Mouse (Mus musculus) lung, adult 2 months (tissue): Measurements from ENCODE around the gene Cd164l2. TPM values are rescaled to one million over a fixed set of nuclear protein-coding genes. Genes with fewer than 3 reads are reported as not detected.

ENCODE experiments used
- DNase-seq: peaks from one replicate; pipeline ENCODE4 v3.0.0; 2022
- H3K4me1 ChIP-seq: fragments of 200-500 bp; 2 replicates; pipeline ENCODE4 v1.6.1; 2011; ENCODE audit warnings: low read length; ENCODE audit not compliant: control insufficient read depth, insufficient read depth
- H3K4me3 ChIP-seq: fragments of 200-500 bp; replicated peaks from 2 replicates; pipeline ENCODE3; 2011; ENCODE audit warnings: low read depth, mild to moderate bottlenecking, control low read depth, low read length; ENCODE audit errors: extremely low read depth
- CTCF ChIP-seq: fragments of 200-500 bp; IDR thresholded peaks from 2 replicates; pipeline ENCODE4 v1.5.1; 2011; ENCODE audit warnings: mild to moderate bottlenecking, low read length, control low read depth; ENCODE audit not compliant: insufficient read depth
- POLR2A ChIP-seq: fragments of 200-500 bp; IDR thresholded peaks from 2 replicates; pipeline ENCODE4 v1.6.1; 2011; ENCODE audit warnings: low read depth, mild to moderate bottlenecking, control low read depth, low read length, borderline replicate concordance; ENCODE audit errors: extremely low read depth
- WGBS: fragments of 180-500 bp; shearing (Covaris S2); methylation state at CpG from one replicate; pipeline ENCODE4 v1.1.7; 2018; 5-methylcytosine and 5-hydroxymethylcytosine counted together
- polyA plus RNA-seq: library from polyadenylated mRNA; depleted of rRNA; stranded (reverse); fragments of >200 nt; gene quantifications from 2 replicates; pipeline ENCODE4 v1.2.3, GENCODE M21; 2012

Gene Cd164l2
- polyA plus RNA-seq, 1 experiment: 2.8 TPM

DNA sequence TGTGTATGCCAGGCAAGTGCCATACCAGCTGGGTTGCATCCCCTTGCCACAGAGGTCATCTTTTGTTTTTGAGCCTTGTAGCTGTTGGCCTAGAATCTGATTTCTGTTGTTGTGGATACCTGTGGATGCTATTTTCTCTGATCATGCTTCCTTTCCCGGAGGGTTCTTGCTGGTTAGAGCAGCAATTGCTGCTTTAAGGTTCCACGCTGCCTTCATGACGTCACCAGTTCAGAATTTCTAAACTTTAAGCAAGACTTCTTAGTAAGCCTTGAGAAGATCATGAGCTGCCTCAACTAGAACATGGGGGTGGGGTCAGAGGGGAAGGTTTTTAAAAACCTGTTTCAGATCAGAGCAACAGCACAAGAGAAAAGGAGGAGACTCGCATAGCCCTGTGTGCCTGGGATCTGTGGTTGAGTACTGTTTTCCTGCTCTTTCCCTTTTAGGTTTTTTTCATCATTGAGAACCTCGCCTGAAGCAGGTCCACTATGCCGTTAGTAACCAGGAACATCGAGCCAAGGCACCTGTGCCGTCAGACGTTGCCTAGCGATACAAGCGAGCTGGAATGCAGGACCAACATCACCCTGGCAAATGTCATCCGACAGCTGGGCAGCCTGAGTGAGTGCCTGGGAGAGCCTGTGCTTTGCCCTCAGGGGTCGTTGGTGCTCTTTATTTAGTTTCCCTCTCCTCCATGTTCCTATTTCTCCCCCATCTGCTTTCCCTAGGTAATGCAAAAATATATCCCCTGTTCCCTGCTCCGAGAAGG, 35.8 kb upstream of the Cd164l2 start:
- DNase-seq: no peak
- TF ChIP-seq CTCF (no peak), POLR2A (0 out of 2 replicates have a peak, but pooled peaks have one; percentile 5)
- 43% methylated on average over 14 of the region's 14 CpGs for WGBS
- peaks cover 47% of the 10 kb centered on the region for H3K4me1 ChIP-seq
- peak overlapping the region; percentile 15 for H3K4me3 ChIP-seq

DNA sequence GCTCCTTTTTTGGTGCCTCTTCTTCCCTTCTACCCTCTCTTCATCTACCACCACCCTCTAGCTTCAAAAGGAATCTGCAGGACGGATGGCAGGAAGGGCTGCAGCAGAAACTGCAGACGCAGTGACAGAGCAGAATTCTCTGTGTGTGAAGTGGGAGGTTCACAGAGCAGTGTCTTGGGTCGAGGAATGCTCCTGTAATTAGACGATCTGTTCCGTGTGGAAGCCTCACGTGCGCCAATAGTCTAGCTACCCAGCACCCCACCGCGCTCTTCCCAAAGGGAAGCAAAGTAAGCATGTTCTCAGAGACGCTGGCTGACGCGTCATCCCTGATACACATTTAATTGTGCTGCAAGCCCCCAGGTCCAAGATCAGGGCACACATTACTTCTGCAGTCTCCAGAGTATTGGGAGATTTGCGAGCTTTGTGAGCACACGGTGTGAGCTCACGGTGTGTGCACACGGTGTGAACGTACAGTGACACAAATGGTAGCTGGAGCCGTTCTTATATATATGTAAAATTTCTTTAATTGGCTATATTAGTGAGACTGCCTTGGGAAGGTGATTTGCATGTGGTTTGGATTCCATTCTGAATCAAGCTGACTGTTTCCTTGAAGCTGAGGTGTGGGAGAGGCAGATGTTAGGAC, 35.0 kb upstream of the Cd164l2 start:
- Histone ChIP-seq H3K4me3 (no peak overlapping the region), H3K4me1 (peaks cover 43% of the 10 kb centered on the region)
- TF ChIP-seq CTCF (no peak), POLR2A (no peak)
- WGBS: 73% methylated on average over 18 of the region's 18 CpGs
- no peak for DNase-seq

DNA sequence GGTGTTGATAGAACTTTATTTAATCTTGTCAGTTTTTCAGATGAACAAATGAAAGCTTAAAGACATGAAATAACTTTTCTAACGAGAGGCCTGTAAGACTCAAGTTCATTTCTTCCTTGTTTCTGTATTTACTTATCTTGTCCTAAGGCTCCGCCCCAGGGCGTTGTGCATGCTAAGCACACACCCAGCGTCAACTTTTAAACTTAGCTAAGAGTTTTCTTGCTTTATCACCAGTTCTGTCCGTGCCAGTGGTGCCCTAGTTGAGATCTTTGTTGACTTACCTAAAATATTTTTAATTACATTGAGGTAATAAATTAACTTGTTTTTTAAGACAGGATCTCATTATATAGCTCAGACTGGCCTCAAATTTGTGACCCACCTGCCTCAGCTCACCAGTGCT, 33.6 kb upstream of the Cd164l2 start:
- no peak for DNase-seq
- Histone ChIP-seq H3K4me3 (no peak overlapping the region), H3K4me1 (peaks cover 37% of the 10 kb centered on the region)
- TF ChIP-seq POLR2A (no peak), CTCF (no peak)
- 44% methylated on average over 5 of the region's 5 CpGs for WGBS

DNA sequence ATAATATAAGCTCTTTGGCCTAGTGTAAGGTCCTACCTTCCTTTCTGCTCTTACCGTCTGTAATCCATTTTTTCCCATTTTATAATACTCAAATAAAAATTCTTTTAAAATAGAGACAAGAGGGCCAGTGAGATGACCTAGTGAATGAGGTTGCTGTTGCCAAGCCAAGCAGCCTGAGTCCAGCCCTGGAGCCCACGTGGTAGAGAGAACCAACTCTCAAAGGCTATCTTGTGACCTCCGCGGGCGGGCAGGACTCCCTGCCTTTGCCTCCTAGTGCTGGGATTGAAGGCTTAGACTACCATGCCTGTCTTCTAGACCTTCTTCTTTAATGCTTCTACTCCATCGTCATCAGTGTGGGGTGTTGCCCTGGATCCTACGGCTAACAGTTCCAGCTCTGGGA, 32.7 kb upstream of the Cd164l2 start:
- 82% methylated on average over 7 of the region's 7 CpGs for WGBS
- no peak overlapping the region for H3K4me3 ChIP-seq

DNA sequence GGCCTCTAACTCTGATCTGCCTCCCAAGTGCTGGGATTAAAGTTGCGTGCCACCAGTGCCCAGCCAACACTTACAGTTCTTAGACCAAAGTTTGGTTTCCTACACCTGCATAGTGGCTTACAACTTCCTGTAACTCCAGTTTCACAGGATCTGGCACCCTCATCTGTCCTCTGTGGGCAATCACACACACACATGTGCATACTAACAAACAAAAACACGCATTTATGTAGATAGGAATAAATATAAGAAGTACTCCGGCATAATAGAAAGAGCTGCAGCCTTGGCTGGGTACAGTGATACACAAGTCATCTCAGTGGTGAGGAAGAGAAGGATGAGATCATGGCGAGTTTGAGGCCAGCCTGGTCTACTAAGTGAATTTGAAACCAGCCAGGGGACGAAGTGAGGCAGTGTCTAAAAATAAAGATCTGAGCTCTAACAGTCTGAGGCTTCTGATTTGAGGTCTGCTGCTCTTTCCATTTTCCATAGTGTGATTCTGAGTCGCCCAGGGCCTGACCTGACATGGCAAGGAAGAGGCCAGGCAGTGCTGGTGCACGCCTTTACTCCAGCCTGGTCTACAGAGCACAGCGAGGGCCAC, 29.4 kb upstream of the Cd164l2 start:
- TF ChIP-seq CTCF (no peak), POLR2A (no peak)
- DNase-seq: no peak
- Histone ChIP-seq H3K4me3 (no peak overlapping the region), H3K4me1 (peaks cover 23% of the 10 kb centered on the region)
- 76% methylated on average over 8 of the region's 8 CpGs for WGBS

More for the DNA sequence above, 32.7 kb upstream of the Cd164l2 start:
- no peak for DNase-seq
- peaks cover 33% of the 10 kb centered on the region for H3K4me1 ChIP-seq
- no peak for TF ChIP-seq POLR2A

DNA sequence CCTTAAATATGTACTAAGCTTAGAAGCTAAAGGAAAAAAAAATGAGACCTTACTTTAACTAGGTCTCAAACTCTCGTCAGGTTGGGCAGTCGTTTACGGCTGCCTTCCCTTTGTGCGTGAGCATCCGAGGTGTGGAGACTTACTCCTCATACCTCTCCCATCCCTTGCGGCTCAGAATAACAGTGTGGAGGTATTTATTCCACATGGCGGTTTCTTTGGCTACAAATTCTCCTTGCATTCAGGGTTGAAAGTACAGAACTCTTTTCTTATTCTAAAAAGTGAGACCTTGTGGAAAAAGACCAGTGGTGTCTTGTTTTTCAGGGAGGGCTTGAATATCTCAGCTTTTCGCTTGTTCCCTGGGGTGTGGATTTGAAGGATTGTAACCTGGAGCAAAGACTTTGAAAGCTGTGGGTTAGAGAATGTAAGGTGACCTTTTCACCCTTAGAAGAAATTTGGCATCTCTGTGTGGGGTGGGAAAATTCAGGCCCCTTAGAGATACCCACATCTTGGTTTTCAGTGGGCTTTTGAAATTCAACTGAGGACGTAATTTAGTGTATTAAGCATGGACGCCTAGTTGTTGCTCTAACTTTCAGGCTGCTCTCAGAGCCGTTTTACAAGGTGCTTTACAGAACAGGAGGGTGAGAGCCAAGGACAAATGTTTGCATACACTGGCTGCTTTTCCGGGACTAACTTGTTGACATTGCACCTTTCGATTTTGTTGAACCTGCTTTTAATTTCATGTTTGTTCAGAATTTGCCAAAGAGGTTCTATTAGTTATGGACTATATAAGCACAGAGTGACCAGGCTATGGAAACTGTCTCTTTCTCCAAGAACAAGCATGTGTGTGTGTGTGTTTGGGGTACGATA, 27.7 kb upstream of the Cd164l2 start:
- 58% methylated on average over 14 of the region's 14 CpGs for WGBS
- no peak overlapping the region for H3K4me3 ChIP-seq
- TF ChIP-seq CTCF (no peak), POLR2A (no peak)
- DNase-seq: no peak
- peaks cover 15% of the 10 kb centered on the region for H3K4me1 ChIP-seq

DNA sequence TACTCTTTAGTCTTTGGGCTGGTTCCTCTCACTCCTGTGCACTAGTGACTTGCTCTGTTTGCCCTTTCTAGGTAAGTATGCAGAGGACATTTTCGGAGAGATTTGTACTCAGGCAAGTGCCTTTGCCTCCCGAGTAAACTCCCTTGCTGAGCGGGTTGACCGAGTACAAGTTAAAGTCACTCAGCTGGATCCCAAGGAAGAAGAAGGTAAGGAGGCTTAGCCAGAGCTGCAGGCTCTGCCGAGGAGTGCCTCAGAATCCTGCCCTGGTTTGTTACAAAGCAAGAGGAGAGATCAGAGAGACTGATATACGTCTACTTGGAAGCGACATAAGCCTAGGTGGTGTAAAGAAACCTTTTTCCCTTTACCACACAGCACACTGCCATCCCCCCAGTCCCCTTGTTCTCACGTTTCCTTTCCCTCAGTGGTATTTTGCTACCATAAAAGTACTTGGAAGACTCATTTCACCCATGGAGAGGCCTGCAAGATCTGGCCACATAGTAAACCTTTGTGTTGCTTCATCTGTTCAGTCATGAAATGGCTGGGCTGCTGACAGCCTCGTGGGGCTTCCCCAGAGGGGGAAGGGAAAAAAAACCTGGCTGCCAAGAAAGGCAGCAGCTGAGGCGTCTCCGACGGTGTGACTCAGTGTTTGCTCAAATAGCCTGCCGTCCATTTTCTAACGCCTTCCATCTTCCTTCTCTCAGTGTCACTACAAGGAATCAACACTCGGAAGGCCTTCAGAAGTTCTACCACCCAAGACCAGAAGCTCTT, 26.8 kb upstream of the Cd164l2 start:
- no peak for TF ChIP-seq POLR2A
- TF ChIP-seq CTCF: no peak
- 29% methylated on average over 15 of the region's 15 CpGs for WGBS
- Histone ChIP-seq H3K4me1 (peaks cover 13% of the 10 kb centered on the region), H3K4me3 (no peak overlapping the region)
- DNase-seq: peak; percentile 46

DNA sequence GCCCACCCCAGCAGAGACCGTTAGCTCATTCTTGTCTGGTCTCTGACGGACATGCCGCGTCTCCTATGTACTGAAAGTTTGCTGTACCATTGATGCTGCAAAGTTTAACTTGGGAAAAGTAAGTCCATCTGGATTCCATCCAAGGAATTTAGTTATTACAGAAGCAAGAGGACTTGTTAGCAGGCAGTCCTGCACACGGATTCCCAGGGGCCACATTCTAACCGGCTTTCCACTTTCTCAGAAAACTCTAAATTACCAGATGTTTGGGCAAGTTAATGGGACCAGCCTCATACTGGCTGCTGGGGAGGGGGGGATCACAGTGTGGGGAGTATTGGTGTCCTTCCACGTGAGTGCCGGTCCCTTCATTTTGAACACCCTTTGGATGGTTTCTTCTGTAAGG, 26.0 kb upstream of the Cd164l2 start:
- 62% methylated on average over 8 of the region's 8 CpGs for WGBS

More for the DNA sequence above, 26.0 kb upstream of the Cd164l2 start:
- DNase-seq: no peak
- H3K4me1 ChIP-seq: peaks cover 13% of the 10 kb centered on the region
- no peak for TF ChIP-seq CTCF
- no peak for TF ChIP-seq POLR2A
- no peak overlapping the region for H3K4me3 ChIP-seq
